Mouse (Mus musculus) lung, postnatal 14 days (tissue): ENCODE results near the gene Arid1b.
A peak's percentile ranks its signal among the peaks of the same experiment; 100 is the strongest.

ENCODE experiments used
- DNase-seq: peaks from one replicate; pipeline ENCODE4 v3.0.0; 2021

Arid1b gene

DNA sequence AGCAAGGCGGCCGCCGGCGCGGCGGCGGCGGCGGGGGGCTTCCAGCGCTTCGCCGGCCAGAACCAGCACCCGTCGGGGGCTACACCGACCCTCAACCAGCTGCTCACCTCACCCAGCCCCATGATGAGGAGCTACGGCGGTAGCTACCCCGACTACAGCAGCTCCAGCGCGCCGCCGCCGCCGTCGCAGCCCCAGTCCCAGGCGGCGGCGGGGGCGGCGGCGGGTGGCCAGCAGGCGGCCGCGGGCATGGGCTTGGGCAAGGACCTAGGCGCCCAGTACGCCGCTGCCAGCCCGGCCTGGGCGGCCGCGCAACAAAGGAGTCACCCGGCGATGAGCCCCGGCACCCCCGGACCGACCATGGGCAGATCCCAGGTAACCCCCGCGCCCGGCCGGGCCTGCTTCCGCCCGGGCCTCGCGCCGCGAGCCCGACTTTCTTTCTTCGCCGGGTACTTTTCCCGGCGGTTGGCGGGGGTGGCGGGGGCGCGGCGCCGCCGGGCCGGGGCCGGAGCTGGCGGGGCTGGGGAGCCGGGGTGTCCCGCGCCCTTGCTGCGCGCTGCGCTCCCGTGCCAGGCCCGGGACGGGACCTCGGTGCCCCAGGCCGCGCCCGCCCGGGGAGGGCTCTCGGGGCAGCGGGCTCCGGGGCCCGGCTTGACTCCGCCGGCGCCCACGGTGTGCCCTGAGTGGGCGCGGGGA is 2.1 kb downstream of the Arid1b start:
- peak; percentile 60 for DNase-seq

- peak; percentile 44 for DNase-seq
Measured at GRCm38 (mm10) chr17:4996814-4997549, 2.9 kb downstream of the Arid1b start.

DNA sequence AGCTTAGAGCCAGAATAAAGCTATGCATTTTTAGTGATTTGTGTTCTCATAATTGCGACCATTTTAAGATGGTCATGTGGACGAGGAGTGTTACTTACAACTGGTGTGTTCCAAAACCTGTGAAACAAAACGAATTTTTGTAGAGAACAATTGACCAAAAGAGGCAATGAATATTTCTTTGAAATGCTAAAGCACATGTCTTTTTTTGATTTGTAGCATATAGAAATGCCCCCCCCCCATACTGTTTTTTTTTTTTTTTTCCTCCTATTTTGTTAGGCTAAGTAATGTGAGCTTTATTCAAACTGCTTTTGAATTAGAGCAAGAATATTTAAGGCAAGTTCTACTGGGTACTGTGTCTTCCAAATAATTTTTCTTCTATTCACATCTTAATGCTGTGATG is 3.8 kb downstream of the Arid1b start:
- no peak for DNase-seq

- DNase-seq, result no peak
Measured at GRCm38 (mm10) chr17:4999256-4999655, 5.1 kb downstream of the Arid1b start.

DNA sequence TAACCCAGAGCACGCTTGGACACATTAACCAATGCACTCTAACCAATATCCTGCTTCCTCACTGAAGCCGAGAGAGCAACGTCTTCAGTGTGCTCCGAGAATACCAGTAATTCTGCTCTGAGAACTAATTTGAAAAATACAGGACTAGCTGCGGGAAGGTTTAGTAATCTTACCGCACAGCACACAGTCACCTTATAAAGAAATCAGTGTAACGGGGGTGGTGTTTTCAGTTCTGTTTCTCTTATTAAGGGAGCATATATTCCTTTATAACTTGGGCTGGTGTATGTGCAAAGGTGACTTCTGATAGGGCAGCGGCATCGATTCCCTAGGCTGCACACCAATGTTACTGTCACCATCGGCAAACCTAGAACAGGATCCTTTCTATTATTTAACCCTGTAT is 5.9 kb downstream of the Arid1b start:
- no peak for DNase-seq

- no peak for DNase-seq
Measured at GRCm38 (mm10) chr17:5000871-5001270, 6.7 kb downstream of the Arid1b start.

GRCm38 (mm10) chr17:5001531-5002131 is 7.5 kb downstream of the Arid1b start:
- DNase-seq, result peak; percentile 51

DNA sequence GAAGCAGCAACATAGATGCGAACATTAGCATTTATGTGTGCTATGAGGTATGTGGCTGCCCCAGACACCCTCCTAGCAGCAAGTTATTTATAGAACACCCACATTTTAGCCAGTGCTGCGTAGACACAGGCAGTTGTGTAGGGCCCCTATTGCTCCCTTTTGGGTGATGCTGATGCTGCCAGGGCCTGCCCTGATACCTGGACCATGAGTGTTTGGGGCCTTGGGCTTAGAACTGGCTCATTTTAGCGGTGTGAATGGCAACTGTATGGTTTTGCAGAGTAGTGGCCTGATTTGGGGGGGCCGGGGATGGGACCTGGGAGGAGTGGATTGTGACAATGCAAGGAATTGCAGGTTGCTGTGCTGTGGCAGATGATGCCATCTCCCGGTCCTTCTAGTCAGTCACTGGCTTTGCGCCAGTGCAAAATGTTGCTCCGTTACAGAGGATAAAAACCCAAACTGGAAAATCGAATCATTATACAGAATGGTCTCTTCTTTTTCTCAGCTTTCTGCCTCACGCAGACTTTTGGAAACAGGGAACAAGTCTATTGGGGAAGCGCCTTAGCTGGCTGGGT is 8.9 kb downstream of the Arid1b start:
- DNase-seq, result no peak

DNA sequence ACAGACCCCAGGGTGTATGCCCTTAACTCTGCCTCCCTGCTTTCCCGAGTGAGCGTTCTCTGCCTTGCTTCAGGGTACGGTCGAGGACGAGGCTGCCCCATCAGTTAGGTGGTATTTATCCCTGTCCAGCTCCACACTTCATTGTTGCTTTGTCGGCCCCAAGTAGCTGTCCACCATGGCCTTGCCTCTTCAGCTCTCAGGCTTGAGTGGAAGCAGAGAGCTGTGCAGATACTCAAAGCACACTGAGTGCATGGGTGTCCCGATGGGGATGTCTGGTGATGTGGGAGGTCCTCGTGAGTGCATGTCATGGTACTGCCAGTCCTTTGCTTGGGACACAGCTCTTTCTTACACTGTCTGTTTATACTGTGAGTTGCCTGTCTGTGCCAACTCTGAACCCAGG is 10.1 kb downstream of the Arid1b start:
- DNase-seq, result no peak

GRCm38 (mm10) chr17:5004706-5005105 is 10.6 kb downstream of the Arid1b start:
- DNase-seq, result no peak

- DNase-seq, result no peak
Measured at GRCm38 (mm10) chr17:5005285-5005684, 11.2 kb downstream of the Arid1b start.

- DNase-seq, result peak; percentile 50
Measured at GRCm38 (mm10) chr17:5007156-5007658, 13.1 kb downstream of the Arid1b start.

GRCm38 (mm10) chr17:5008236-5008635 is 14.1 kb downstream of the Arid1b start:
- DNase-seq, result peak; percentile 67

- DNase-seq, result no peak
Measured at GRCm38 (mm10) chr17:5008761-5009160, 14.6 kb downstream of the Arid1b start.

DNA sequence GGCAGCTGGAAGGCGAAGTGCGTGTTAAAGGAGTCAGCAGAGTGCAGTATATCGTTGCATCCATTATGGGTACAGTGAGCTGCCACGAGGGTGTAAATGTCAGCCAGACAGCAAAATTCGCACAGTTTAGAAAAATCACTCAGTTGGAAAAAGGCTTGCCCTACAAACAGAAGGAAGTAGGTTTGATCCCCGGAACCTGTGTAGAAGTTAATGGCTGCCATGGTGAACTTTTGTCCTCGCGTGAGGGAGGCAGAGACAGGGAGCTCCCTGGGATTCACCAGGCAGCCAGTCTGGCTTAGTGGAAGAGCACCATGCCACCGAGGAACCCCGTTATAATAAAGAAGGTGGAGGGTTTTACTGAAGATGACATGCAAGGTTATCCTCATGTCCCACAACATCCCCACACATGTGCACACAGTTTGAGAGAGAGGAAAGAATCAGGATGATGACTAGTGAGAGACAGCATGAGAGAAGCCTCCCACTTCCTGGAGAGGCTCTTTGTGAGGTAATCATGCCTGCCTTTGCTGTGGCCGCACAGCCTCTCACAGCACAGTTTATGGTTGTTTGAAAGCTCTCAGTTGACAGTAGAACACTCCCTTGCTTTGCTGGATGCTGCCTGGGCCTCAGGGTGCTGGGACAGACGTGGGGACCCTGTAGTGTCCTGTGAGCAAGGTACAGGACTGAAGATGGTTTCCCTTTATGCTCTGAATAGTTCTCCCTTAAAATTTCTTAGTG is 15.6 kb downstream of the Arid1b start:
- DNase-seq, result no peak

DNA sequence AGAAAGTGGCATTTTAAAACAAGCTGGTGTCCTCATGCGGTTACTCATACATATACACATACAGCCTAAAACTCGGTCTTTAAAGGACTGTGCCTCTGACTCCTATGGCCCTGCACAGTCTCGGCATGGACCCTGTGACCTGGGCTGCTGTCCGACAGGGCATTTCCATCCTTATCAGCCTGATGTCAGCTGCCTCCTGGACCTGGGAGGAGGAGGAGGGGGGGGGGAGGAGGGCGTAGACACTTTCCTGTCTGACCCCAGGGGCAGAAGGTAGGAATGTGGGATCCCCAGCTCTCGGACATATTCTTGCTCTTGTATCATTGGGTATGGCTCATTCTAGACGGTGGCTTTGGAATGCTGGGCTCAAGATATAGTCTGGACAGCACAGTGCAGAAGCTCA is 16.6 kb downstream of the Arid1b start:
- no peak for DNase-seq

DNA sequence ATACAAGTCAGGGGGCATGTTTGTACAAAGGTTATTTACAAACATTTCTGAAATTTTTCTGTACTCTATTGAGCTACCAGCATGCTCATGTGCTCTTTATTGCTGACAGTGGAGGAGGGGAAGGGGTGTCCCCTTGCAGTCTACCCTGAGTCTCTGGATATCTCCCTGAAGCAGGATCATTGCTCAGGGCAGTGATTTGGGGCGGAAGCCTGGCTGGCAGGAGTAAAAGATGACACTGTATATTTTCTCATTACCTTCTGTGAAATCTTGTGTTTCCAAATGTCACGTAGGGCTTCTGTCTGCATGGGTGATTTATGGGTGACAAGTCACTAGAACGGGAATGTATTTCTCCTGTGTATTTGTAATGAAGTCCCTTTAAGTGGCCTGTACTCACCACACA is 18.0 kb downstream of the Arid1b start:
- DNase-seq, result no peak

DNA sequence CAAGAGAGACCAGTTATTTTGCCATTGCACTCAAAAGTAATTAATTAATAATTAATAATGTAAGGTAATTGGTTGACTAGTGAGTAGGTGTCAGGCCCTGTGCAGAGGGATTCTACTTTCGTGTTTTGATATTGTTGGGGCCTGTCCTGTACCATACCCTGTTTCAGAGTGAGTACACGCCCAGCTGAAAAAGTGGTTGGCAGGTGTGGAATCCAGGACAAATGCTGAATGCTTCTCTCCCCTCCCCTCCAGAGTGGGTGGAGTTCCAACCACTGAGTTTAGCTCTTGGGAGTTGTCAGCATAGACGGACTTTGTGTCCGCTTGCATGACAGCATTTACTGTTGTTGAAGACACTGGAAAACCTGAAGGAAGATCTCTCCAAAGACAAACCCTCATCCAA is 18.4 kb downstream of the Arid1b start:
- no peak for DNase-seq

DNA sequence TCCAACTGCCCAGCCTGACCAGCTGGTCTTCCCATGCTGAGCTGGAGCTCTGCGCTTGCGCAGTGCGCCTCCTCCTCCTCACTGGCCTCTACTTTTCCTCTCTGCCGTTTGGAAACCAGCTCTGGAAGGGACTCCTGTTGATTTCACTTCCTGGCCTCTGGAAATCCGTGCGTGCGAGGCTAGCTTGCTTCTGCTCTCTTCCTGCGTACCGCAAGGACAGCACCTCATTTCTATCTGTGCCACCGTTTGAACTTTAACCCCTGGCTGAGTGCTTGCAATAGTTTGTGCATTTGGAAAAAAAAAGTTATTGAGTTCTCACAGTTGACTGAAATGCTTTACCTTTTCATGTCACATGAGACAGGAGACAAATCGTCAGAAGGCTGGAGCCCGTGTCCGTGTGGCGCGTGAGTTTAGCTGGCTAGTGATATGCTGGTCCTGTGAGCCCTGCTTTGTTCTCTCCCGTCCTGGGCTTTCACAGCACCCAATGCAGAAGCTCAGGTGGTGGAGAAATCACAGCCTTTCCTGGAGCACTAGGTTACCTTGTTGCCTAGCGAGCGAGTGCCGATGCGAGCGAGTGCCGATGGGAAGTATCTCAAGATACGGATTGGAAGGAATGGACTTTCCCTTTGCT is 20.3 kb downstream of the Arid1b start:
- DNase-seq, result no peak

- DNase-seq, result no peak
Measured at GRCm38 (mm10) chr17:5016404-5016803, 22.3 kb downstream of the Arid1b start.

DNA sequence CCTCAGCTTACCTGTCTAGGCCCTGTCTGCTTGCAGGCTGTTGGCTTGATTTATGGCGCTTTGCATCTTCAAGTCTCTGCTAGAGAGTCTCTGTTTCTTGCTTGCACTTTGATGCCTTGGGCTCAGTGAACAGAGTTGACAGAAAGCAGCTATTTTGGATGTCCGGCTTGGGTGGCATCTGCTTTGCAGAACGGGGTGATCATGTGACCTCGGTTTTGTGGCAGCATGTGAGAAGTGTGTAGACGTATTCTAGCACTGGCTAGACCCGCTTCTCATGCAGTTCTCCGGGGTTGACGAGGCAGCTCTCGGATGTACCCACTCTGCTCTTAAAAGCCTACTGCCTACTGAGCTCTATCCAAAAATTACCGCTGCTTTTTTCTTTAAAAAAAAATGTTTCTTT is 22.9 kb downstream of the Arid1b start:
- no peak for DNase-seq

GRCm38 (mm10) chr17:5021303-5022003 is 27.3 kb downstream of the Arid1b start:
- DNase-seq, result no peak
